Mouse (Mus musculus): Measurements from ENCODE around the gene Gm17174.
"Not testable (repeated sequence)": the region's sequence is repeated elsewhere in the genome, so short reads cannot be mapped to it uniquely, and the experiment has no call there.

Gene Gm17174

DNA sequence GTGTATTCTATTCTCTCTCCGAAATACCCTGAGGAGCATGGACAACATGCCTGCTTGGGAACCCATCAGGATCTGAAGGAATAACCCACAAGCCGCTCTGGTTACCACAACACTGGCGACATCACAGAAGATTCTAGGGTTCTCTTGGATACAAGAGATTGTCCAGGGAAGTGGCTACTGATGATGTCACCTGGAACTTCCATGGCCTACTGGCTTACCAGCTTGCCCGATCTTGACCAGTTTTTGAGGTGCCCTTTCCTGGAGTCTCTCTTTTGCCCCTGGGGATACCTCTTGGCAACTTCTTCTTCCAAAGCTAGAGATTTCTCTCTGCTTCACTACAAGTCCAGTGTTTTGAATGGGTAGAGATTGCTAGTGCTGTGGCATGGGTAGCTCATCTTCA, at the start of gene Gm17174:
Gene Gm17174, minus strand, starts transcription at position 101 of the 400 bp plus-strand sequence.
- DNase-seq: not testable (repeated sequence)

DNA sequence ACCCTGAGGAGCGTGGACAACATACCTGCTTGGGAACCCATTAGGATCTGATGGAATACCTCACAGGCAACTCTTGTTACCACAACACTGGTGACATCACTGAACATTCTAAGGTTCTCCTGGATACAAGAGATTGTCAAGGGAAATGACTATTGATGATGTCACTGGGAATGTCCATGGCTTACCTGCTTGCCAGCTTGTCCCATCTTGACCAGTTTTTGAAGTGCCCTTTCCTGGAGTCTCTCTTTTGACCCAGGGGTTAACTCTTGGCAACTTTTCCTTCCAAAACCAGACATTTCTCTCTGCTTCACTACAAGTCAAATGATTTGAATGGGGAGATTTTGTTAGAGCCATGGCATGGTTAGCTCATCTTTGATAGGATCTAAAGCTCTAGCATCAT, 43.6 kb upstream of the Gm17174 start, which contains the start of gene Gm4181:
Gene Gm4181, minus strand, starts transcription at position 101 of the 400 bp plus-strand sequence.
- not testable (repeated sequence) for DNase-seq

DNA sequence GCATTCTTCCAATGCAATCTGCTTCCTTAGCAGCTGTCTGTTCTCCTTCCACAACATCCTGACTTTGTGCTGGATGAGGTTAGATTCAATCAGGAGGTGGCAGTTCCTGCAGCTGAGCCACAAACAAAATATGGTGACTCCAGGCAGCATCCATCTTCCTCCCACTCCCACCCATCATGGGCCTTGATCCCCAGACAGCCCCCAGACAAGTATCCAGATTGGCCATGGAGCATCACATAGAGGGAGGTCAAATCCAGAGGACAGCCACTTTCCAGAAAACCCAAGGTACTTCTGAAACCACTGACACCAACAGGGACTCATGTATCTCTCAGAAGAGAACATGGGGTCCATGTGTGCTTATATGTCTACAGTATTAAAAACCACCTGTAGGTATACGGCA, 40.5 kb upstream of the Gm17174 start:
- peak; percentile 2 for DNase-seq

DNA sequence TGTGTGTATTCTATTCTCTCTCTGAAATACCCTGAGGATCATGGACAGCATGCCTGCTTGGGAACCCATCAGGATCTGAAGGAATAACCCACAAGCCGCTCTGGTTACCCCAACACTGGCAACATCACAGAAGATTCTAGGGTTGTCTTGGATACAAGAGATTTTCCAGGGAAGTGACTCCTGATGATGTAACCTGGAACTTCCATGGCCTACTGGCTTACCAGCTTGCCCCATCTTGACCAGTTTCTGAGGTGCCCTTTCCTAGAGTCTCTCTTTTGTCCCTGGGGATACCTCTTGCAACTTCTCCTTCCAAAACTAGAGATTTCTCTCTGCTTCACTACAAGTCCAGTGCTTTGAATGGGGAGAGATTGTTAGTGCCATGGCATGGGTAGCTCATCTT, 19.3 kb upstream of the Gm17174 start, which contains the start of gene Gm17078:
Gene Gm17078, minus strand, starts transcription at position 101 of the 400 bp plus-strand sequence.
- DNase-seq: no peak

DNA sequence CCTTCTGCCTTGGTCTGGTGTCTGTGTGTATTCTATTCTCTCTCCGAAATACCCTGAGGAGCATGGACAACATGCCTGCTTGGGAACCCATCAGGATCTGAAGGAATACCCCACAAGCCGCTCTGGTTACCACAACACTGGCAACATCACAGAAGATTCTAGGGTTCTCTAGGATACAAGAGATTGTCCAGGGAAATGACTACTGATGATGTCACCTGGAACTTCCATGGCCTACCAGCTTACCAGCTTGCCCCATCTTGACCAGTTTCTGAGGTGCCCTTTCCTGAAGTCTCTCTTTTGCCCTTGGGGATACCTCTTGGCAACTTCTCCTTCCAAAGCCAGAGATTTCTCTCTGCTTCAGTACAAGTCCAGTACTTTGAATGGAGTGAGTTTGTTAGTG, 18.0 kb downstream of the Gm17174 start, which contains the start of gene Gm17175:
Gene Gm17175, minus strand, starts transcription at position 101 of the 400 bp plus-strand sequence.
- DNase-seq: not testable (repeated sequence)

DNA sequence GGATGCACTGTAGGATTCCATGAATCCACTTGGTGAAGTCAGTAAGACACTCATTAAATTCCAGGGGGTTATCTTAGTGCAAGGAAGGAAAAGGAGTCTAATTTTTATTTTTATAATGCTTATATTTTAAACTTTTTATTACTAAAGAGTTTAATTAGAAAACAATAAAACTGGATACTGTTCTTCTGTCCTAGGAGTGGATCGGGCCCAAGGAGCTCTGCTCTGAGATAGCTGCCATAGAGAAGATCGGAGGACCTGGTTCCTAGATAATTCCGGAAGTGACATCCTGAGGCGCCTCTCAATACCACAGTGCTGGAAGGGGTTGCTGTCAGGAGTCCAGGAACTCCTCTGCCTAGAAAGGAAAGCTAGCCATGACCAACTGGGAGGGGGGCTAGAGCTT, 39.4 kb downstream of the Gm17174 start, which contains the start of gene Gm5622:
Gene Gm5622, plus strand, starts transcription at position 301 of the 400 bp plus-strand sequence.
- no peak for DNase-seq
